Mouse (Mus musculus): ENCODE results near the gene Cyyr1. TPM values are rescaled to one million over a fixed set of nuclear protein-coding genes. Genes with fewer than 3 reads are reported as not detected.

The Cyyr1 gene
- polyA plus RNA-seq, 1 experiment from 2014 or later, result 1.4 TPM

GRCm38 (mm10) chr16:85386801-85387200, 166.4 kb downstream of the Cyyr1 start:
- 53% methylated on average over 5 of the region's 5 CpGs for WGBS (ENCODE audit: insufficient replicate concordance)
- H3K4me2 ChIP-seq (ENCODE audit: low read depth, low read length), result no peak overlapping the region
- H3K27me3 ChIP-seq (ENCODE audit: insufficient read depth, low read length), result no peaks in the 10 kb centered on the region
- ATAC-seq (no peak), DNase-seq (no peak)
- H3K36me3 ChIP-seq (replicated peaks; ENCODE audit: insufficient read depth, low read length), result no peaks in the 10 kb centered on the region
- H3K27ac ChIP-seq (ENCODE audit: low read depth), result no peak overlapping the region
- H3K9me3 ChIP-seq (ENCODE audit: low read length), result no peaks in the 10 kb centered on the region
- TF ChIP-seq CTCF (IDR thresholded peaks at IDR 0.05; ENCODE audit: low read depth) (no peak), EP300 (IDR thresholded peaks at IDR 0.05; ENCODE audit: low read depth) (no peak)
- no peak overlapping the region for H3K9ac ChIP-seq (replicated peaks)
- no peaks in the 10 kb centered on the region for H3K4me1 ChIP-seq (ENCODE audit: insufficient read depth)
- no peak overlapping the region for H3K4me3 ChIP-seq (ENCODE audit: low read depth, low read length)

Other genes with a start within 250 kb of the Cyyr1 start
- gene Adamts1, start 249.7 kb upstream of the Cyyr1 start, polyA plus RNA-seq (2015; fragmentation: Nextera tagmentation; extraction: Ambion mirVana), result 5.2 and 7.0 TPM in 2 replicates

All from liver, postnatal 0 days (tissue).